Mouse (Mus musculus) common myeloid progenitor, adult 5-6 weeks (primary cell): ENCODE results near the gene Zdhhc1. TPM values are rescaled to one million over a fixed set of nuclear protein-coding genes. Genes with fewer than 3 reads are reported as not detected.
A peak's percentile ranks its signal among the peaks of the same experiment; 100 is the strongest.

Source experiments
- ATAC-seq: replicated peaks from 2 replicates; pipeline ENCODE4 v1.8.0; 2016; ENCODE audit warnings: low read depth, mild to moderate bottlenecking, moderate TSS enrichment, inconsistent platforms; ENCODE audit not compliant: poor library complexity, severe bottlenecking
- total RNA-seq: library from RNA; stranded (forward); fragments of 200-1000, 187-1606 nt; gene quantifications from 2 replicates; pipeline ENCODE4 v1.2.3, GENCODE M21; 2017

The Zdhhc1 gene
- total RNA-seq, 1 experiment from 2014 or later, result 3.5 TPM

- no peak for ATAC-seq
These were observed 29.9 kb downstream of the Zdhhc1 start for GRCm38 (mm10) chr8:105466700-105467291.

GRCm38 (mm10) chr8:105466246-105466645, 30.5 kb downstream of the Zdhhc1 start:
- no peak for ATAC-seq

- peak; percentile 72 for ATAC-seq
These were observed 32.1 kb downstream of the Zdhhc1 start for GRCm38 (mm10) chr8:105464595-105464994.

- ATAC-seq, result no peak
These were observed 35.5 kb downstream of the Zdhhc1 start for GRCm38 (mm10) chr8:105461085-105461803.

GRCm38 (mm10) chr8:105455218-105455617, 41.5 kb downstream of the Zdhhc1 start:
- ATAC-seq, result peak; percentile 89

GRCm38 (mm10) chr8:105454088-105454487, 42.6 kb downstream of the Zdhhc1 start:
- 0 out of 2 replicates have a peak, but pooled peaks have one; percentile 34 for ATAC-seq

- ATAC-seq, result peak; percentile 53
These were observed 43.4 kb downstream of the Zdhhc1 start for GRCm38 (mm10) chr8:105453296-105453695.

- no peak for ATAC-seq
These were observed 44.6 kb downstream of the Zdhhc1 start for GRCm38 (mm10) chr8:105451903-105452603.

- no peak for ATAC-seq
These were observed 45.7 kb downstream of the Zdhhc1 start for GRCm38 (mm10) chr8:105450977-105451376.

- ATAC-seq, result no peak
These were observed 48.1 kb downstream of the Zdhhc1 start for GRCm38 (mm10) chr8:105448596-105448995.

GRCm38 (mm10) chr8:105448188-105448587, 48.5 kb downstream of the Zdhhc1 start:
- no peak for ATAC-seq

GRCm38 (mm10) chr8:105446127-105446552, 50.6 kb downstream of the Zdhhc1 start:
- ATAC-seq, result no peak

- ATAC-seq, result no peak
These were observed 51.2 kb downstream of the Zdhhc1 start for GRCm38 (mm10) chr8:105445296-105446126.

GRCm38 (mm10) chr8:105442661-105443060, 54.0 kb downstream of the Zdhhc1 start:
- no peak for ATAC-seq

GRCm38 (mm10) chr8:105441433-105441832, 55.3 kb downstream of the Zdhhc1 start:
- ATAC-seq, result peak; percentile 68

GRCm38 (mm10) chr8:105438865-105439264, 57.8 kb downstream of the Zdhhc1 start:
- peak; percentile 76 for ATAC-seq

GRCm38 (mm10) chr8:105437078-105437748, 59.5 kb downstream of the Zdhhc1 start:
- no peak for ATAC-seq

GRCm38 (mm10) chr8:105436218-105436617, 60.5 kb downstream of the Zdhhc1 start:
- ATAC-seq, result no peak

GRCm38 (mm10) chr8:105434136-105434535, 62.6 kb downstream of the Zdhhc1 start:
- ATAC-seq, result no peak

GRCm38 (mm10) chr8:105433511-105433910, 63.2 kb downstream of the Zdhhc1 start:
- no peak for ATAC-seq
